Mouse (Mus musculus): ENCODE results near the gene Efcab7. TPM values are rescaled to one million over a fixed set of nuclear protein-coding genes. Genes with fewer than 3 reads are reported as not detected.

Gene Efcab7
- polyA plus RNA-seq, 1 experiment, result 4.0 TPM

- no peak for TF ChIP-seq POLR2A (IDR thresholded peaks at IDR 0.05; ENCODE audit: borderline replicate concordance, extremely low read depth, low read depth, low read length)
- TF ChIP-seq CTCF (IDR thresholded peaks at IDR 0.05; ENCODE audit: insufficient read depth, low read length), result no peak
- DNase-seq, result no peak
- Histone ChIP-seq H3K4me3 (replicated peaks; ENCODE audit: extremely low read depth, low read depth, low read length) (no peak overlapping the region), H3K4me1 (ENCODE audit: control insufficient read depth, insufficient read depth, low read length) (peaks cover 4% of the 10 kb centered on the region; the same call in 1 of the 2 replicates)
- 37% methylated on average over 16 of the region's 16 CpGs for WGBS
These were observed 110.9 kb downstream of the Efcab7 start for GRCm38 (mm10) chr4:99939711-99940505.

- TF ChIP-seq CTCF (IDR thresholded peaks at IDR 0.05; ENCODE audit: insufficient read depth, low read length) (peak; percentile 33; the same call in 1 of the 2 replicates), POLR2A (IDR thresholded peaks at IDR 0.05; ENCODE audit: borderline replicate concordance, extremely low read depth, low read depth, low read length) (no peak)
- WGBS, result 43% methylated on average over 10 of the region's 10 CpGs
- Histone ChIP-seq H3K4me3 (replicated peaks; ENCODE audit: extremely low read depth, low read depth, low read length) (peak overlapping the region; percentile 37), H3K4me1 (ENCODE audit: control insufficient read depth, insufficient read depth, low read length) (peaks cover 4% of the 10 kb centered on the region; the same call in 1 of the 2 replicates)
- peak; percentile 40 for DNase-seq
These were observed 112.8 kb downstream of the Efcab7 start for GRCm38 (mm10) chr4:99941655-99942414.

GRCm38 (mm10) chr4:99944606-99945005 is 115.6 kb downstream of the Efcab7 start:
- WGBS, result 65% methylated on average over 2 of the region's 2 CpGs
- no peak for TF ChIP-seq POLR2A (IDR thresholded peaks at IDR 0.05; ENCODE audit: borderline replicate concordance, extremely low read depth, low read depth, low read length)
- no peak for TF ChIP-seq CTCF (IDR thresholded peaks at IDR 0.05; ENCODE audit: insufficient read depth, low read length)
- H3K4me1 ChIP-seq (ENCODE audit: control insufficient read depth, insufficient read depth, low read length), result peaks cover 4% of the 10 kb centered on the region; the same call in 1 of the 2 replicates
- no peak for DNase-seq
- H3K4me3 ChIP-seq (replicated peaks; ENCODE audit: extremely low read depth, low read depth, low read length), result no peak overlapping the region

GRCm38 (mm10) chr4:99945011-99945410 is 116.0 kb downstream of the Efcab7 start:
- DNase-seq, result no peak
- Histone ChIP-seq H3K4me1 (ENCODE audit: control insufficient read depth, insufficient read depth, low read length) (peaks cover 4% of the 10 kb centered on the region; the same call in 1 of the 2 replicates), H3K4me3 (replicated peaks; ENCODE audit: extremely low read depth, low read depth, low read length) (no peak overlapping the region)
- TF ChIP-seq CTCF (IDR thresholded peaks at IDR 0.05; ENCODE audit: insufficient read depth, low read length), result no peak
- no peak for TF ChIP-seq POLR2A (IDR thresholded peaks at IDR 0.05; ENCODE audit: borderline replicate concordance, extremely low read depth, low read depth, low read length)
- 76% methylated on average over 7 of the region's 7 CpGs for WGBS

GRCm38 (mm10) chr4:99946516-99946915 is 117.5 kb downstream of the Efcab7 start:
- H3K4me3 ChIP-seq (replicated peaks; ENCODE audit: extremely low read depth, low read depth, low read length), result no peak overlapping the region
- no peak for TF ChIP-seq POLR2A (IDR thresholded peaks at IDR 0.05; ENCODE audit: borderline replicate concordance, extremely low read depth, low read depth, low read length)
- TF ChIP-seq CTCF (IDR thresholded peaks at IDR 0.05; ENCODE audit: insufficient read depth, low read length), result no peak
- no peaks in the 10 kb centered on the region; the same call in 1 of the 2 replicates for H3K4me1 ChIP-seq (ENCODE audit: control insufficient read depth, insufficient read depth, low read length)
- no peak for DNase-seq
- 89% methylated on average over 2 of the region's 2 CpGs for WGBS

- Histone ChIP-seq H3K4me1 (ENCODE audit: control insufficient read depth, insufficient read depth, low read length) (no peaks in the 10 kb centered on the region; the same call in 1 of the 2 replicates), H3K4me3 (replicated peaks; ENCODE audit: extremely low read depth, low read depth, low read length) (no peak overlapping the region)
- TF ChIP-seq CTCF (IDR thresholded peaks at IDR 0.05; ENCODE audit: insufficient read depth, low read length) (no peak), POLR2A (IDR thresholded peaks at IDR 0.05; ENCODE audit: borderline replicate concordance, extremely low read depth, low read depth, low read length) (no peak)
- WGBS, result 50% methylated on average over 1 of the region's 1 CpGs
- DNase-seq, result no peak
These were observed 118.2 kb downstream of the Efcab7 start for GRCm38 (mm10) chr4:99947192-99947591.

- no peak overlapping the region for H3K4me3 ChIP-seq (replicated peaks; ENCODE audit: extremely low read depth, low read depth, low read length)
- 92% methylated on average over 1 of the region's 1 CpGs for WGBS
These were observed 118.9 kb downstream of the Efcab7 start for GRCm38 (mm10) chr4:99947896-99948295.

GRCm38 (mm10) chr4:99953904-99954303 is 124.9 kb downstream of the Efcab7 start:
- no peak for DNase-seq
- TF ChIP-seq POLR2A (IDR thresholded peaks at IDR 0.05; ENCODE audit: borderline replicate concordance, extremely low read depth, low read depth, low read length) (no peak), CTCF (IDR thresholded peaks at IDR 0.05; ENCODE audit: insufficient read depth, low read length) (no peak)
- 77% methylated on average over 2 of the region's 2 CpGs for WGBS

More at GRCm38 (mm10) chr4:99947896-99948295, 118.9 kb downstream of the Efcab7 start:
- no peak for TF ChIP-seq POLR2A (IDR thresholded peaks at IDR 0.05; ENCODE audit: borderline replicate concordance, extremely low read depth, low read depth, low read length)
- TF ChIP-seq CTCF (IDR thresholded peaks at IDR 0.05; ENCODE audit: insufficient read depth, low read length), result no peak
- DNase-seq, result no peak
- no peaks in the 10 kb centered on the region; the same call in 1 of the 2 replicates for H3K4me1 ChIP-seq (ENCODE audit: control insufficient read depth, insufficient read depth, low read length)

GRCm38 (mm10) chr4:99955396-99955795 is 126.4 kb downstream of the Efcab7 start:
- 82% methylated on average over 10 of the region's 10 CpGs for WGBS
- H3K4me3 ChIP-seq (replicated peaks; ENCODE audit: extremely low read depth, low read depth, low read length), result no peak overlapping the region
- no peak for DNase-seq
- TF ChIP-seq POLR2A (IDR thresholded peaks at IDR 0.05; ENCODE audit: borderline replicate concordance, extremely low read depth, low read depth, low read length) (no peak), CTCF (IDR thresholded peaks at IDR 0.05; ENCODE audit: insufficient read depth, low read length) (no peak)
- no peaks in the 10 kb centered on the region; the same call in 1 of the 2 replicates for H3K4me1 ChIP-seq (ENCODE audit: control insufficient read depth, insufficient read depth, low read length)

More at GRCm38 (mm10) chr4:99953904-99954303, 124.9 kb downstream of the Efcab7 start:
- Histone ChIP-seq H3K4me1 (ENCODE audit: control insufficient read depth, insufficient read depth, low read length) (no peaks in the 10 kb centered on the region; the same call in 1 of the 2 replicates), H3K4me3 (replicated peaks; ENCODE audit: extremely low read depth, low read depth, low read length) (no peak overlapping the region)

Data from lung, adult 2 months (tissue).